Mouse (Mus musculus) cerebellum, adult 2 months (tissue): ENCODE results near the gene Top1.

Experiments used
- CTCF ChIP-seq: fragments of 200-500 bp; IDR thresholded peaks from 2 replicates; pipeline ENCODE4 v1.5.1; 2011; ENCODE audit warnings: low read depth, mild to moderate bottlenecking, control low read depth, low read length, moderate library complexity, borderline replicate concordance; ENCODE audit not compliant: insufficient read depth
- POLR2A ChIP-seq: fragments of 200-500 bp; IDR thresholded peaks from 2 replicates; pipeline ENCODE4 v1.6.1; 2011; ENCODE audit warnings: low read length, control low read depth, borderline replicate concordance; ENCODE audit not compliant: insufficient read depth

GRCm38 (mm10) chr2:160732420-160732995 lies 86.8 kb downstream of the Top1 start:
- no peak for TF ChIP-seq CTCF
- no peak for TF ChIP-seq POLR2A
